Mouse (Mus musculus) ES-E14 (cell line): ENCODE data around the gene Map4. TPM values are rescaled to one million over a fixed set of nuclear protein-coding genes. Genes with fewer than 3 reads are reported as not detected.

Source experiments
- DNase-seq: peaks from one replicate; pipeline ENCODE4 v3.0.0-alpha.2; 2013; ENCODE audit warnings: low read depth, low spot score
- H3K27ac ChIP-seq: 2 replicates; pipeline ENCODE4 v1.5.1; 2012; ENCODE audit warnings: low read depth, mild to moderate bottlenecking, low read length, moderate library complexity, mixed read lengths; ENCODE audit not compliant: poor library complexity, insufficient read depth, severe bottlenecking
- H3K36me3 ChIP-seq: 2 replicates; pipeline ENCODE4 v1.6.1; 2012; ENCODE audit warnings: mild to moderate bottlenecking, low read length, moderate library complexity, mixed read lengths; ENCODE audit not compliant: control insufficient read depth, poor library complexity, insufficient read depth, severe bottlenecking
- H3K4me1 ChIP-seq, 2 experiments: fragments of 150-350 bp in 1 of 2; sonication (generic) in 1 of 2; 2 replicates each; pipeline ENCODE4 v1.6.1; 2012; ENCODE audit warnings: low read length in 2 of 2, mild to moderate bottlenecking in 1 of 2, mixed read lengths in 1 of 2; ENCODE audit not compliant: control insufficient read depth in 2 of 2, insufficient read depth in 2 of 2, poor library complexity in 1 of 2
- H3K4me3 ChIP-seq, 2 experiments: fragments of 150-350 bp in 1 of 2; sonication (generic) in 1 of 2; 2 replicates each; pipeline ENCODE4 v1.5.1; 2012; ENCODE audit warnings: low read length in 2 of 2, low read depth in 1 of 2, mild to moderate bottlenecking in 1 of 2, mixed read lengths in 1 of 2; ENCODE audit not compliant: insufficient read depth in 1 of 2, poor library complexity in 1 of 2, severe bottlenecking in 1 of 2
- H3K9ac ChIP-seq: 2 replicates; pipeline ENCODE4 v1.6.1; 2012; ENCODE audit warnings: low read depth, mild to moderate bottlenecking, low read length, mixed read lengths; ENCODE audit not compliant: poor library complexity, insufficient read depth, severe bottlenecking
- H3K9me3 ChIP-seq: fragments of 150-350 bp; sonication (generic); 2 replicates; pipeline ENCODE4 v1.6.1; 2012; ENCODE audit warnings: low read depth, mild to moderate bottlenecking, low read length; ENCODE audit not compliant: control insufficient read depth, insufficient read depth
- CHD2 ChIP-seq: IDR thresholded peaks from 2 replicates; pipeline ENCODE4 v1.6.1; 2014; ENCODE audit warnings: mild to moderate bottlenecking, low read depth, low read length, inconsistent platforms
- HCFC1 ChIP-seq: IDR thresholded peaks from 2 replicates; pipeline ENCODE4 v1.6.1; 2012; ENCODE audit warnings: low read length, inconsistent platforms, borderline replicate concordance; ENCODE audit not compliant: insufficient read depth
- MAFK ChIP-seq: IDR thresholded peaks from 2 replicates; pipeline ENCODE4 v1.6.1; 2014; ENCODE audit warnings: mild to moderate bottlenecking, low read depth, low read length, inconsistent platforms; ENCODE audit not compliant: insufficient read depth
- ZC3H11A ChIP-seq: IDR thresholded peaks from 2 replicates; pipeline ENCODE4 v1.6.1; 2012; ENCODE audit warnings: low read depth, mild to moderate bottlenecking, inconsistent platforms, low read length, borderline replicate concordance
- ZNF384 ChIP-seq: IDR thresholded peaks from 2 replicates; pipeline ENCODE4 v1.6.1; 2012; ENCODE audit warnings: low read depth, low read length, inconsistent platforms
- in situ Hi-C, 2 experiments: fragments of 600-800 bp; cut with MboI; formaldehyde crosslinking; loops; one replicate each; pipeline ENCODE4 v1.15.1; 2025; ENCODE audit warnings: low sequenced_read_pairs in 2 of 2, inconsistent platforms in 1 of 2; ENCODE audit not compliant: unreplicated experiment in 2 of 2
- total RNA-seq: library from RNA; depleted of rRNA; stranded (reverse); fragments of 300-350 nt; gene quantifications from 2 replicates; pipeline ENCODE4 v1.2.3, GENCODE M21; 2012

The Map4 gene
- total RNA-seq, 1 experiment = 61.4 TPM

- TF ChIP-seq CHD2 = no peak
- TF ChIP-seq ZC3H11A = no peak
- no peak for TF ChIP-seq MAFK
- TF ChIP-seq ZNF384 = no peak
- no peak for TF ChIP-seq HCFC1
- no peaks in the 10 kb centered on the region for H3K9me3 ChIP-seq
- peak overlapping the region; percentile 65; the same call in 1 of the 2 replicates for H3K9ac ChIP-seq
- H3K27ac ChIP-seq = peak overlapping the region; percentile 75
- in situ Hi-C loops = no loop called here
- no peak overlapping the region for H3K4me3 ChIP-seq
- peaks cover 4 to 26% of the 10 kb centered on the region in 2 experiments for H3K4me1 ChIP-seq
- no peaks in the 10 kb centered on the region for H3K36me3 ChIP-seq
- DNase-seq = no peak
Measured at GRCm38 (mm10) chr9:109902740-109903139, 28.5 kb upstream of the Map4 start.

DNA sequence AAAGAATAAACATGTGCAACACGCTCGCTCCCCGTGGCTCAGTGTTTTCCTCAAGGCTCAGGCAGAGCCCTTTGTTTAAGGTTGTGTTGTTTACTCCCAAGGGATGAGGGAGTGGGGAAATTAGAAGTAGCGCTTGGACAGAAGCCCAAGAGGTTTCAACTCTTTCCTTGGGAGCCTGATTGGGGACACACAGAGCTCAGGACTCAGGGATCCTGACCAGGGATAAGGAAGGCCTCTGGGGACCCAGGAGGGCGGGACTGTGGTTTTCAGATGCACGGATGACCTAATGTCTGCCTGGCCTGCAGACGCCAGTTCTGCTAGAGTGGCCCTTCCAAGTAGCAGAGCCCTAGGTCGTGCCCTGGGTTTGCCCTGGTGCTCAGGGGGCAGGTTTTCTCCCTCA is 24.0 kb upstream of the Map4 start:
- Histone ChIP-seq H3K4me1 (peaks cover 0 to 11% of the 10 kb centered on the region in 2 experiments; a peak in 3 of 4 replicates), H3K4me3 (no peak overlapping the region), H3K36me3 (no peaks in the 10 kb centered on the region), H3K9me3 (no peaks in the 10 kb centered on the region), H3K27ac (peak overlapping the region; percentile 10; the same call in 1 of the 2 replicates), H3K9ac (peak overlapping the region; percentile 6; the same call in 1 of the 2 replicates)
- no peak for DNase-seq
- TF ChIP-seq HCFC1 (no peak), MAFK (no peak), ZNF384 (no peak), ZC3H11A (no peak), CHD2 (no peak)
- in situ Hi-C loops = no loop called here

GRCm38 (mm10) chr9:109907774-109908465 is 23.3 kb upstream of the Map4 start:
- Histone ChIP-seq H3K27ac (peak overlapping the region; percentile 10; the same call in 1 of the 2 replicates), H3K36me3 (no peaks in the 10 kb centered on the region), H3K4me3 (no peak overlapping the region), H3K9me3 (no peaks in the 10 kb centered on the region), H3K9ac (no peak overlapping the region), H3K4me1 (peaks cover 0 to 8% of the 10 kb centered on the region in 2 experiments; a peak in 3 of 4 replicates)
- no peak for DNase-seq
- in situ Hi-C loops = no loop called here
- TF ChIP-seq CHD2 = no peak
- no peak for TF ChIP-seq MAFK
- no peak for TF ChIP-seq ZC3H11A
- TF ChIP-seq HCFC1 = no peak
- no peak for TF ChIP-seq ZNF384

DNA sequence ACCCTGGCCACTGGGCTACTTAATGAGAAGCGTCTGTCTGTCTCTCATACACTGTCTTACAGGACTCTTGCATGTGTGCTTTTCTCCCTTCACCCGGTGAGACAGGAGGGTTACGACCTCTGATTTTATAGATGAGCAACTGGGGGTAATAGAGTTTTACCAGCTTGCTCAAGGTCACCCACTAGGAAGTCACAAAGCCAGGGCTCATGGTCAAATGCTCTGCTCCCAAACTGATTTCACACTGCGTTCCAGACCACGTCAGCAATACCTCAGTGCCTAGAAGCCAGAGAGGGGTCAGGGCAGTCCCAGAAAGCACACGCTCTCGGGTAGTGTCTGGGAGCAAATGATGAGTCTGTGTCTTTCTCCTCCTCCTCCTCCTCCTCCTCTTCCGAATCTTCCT is 22.2 kb upstream of the Map4 start:
- TF ChIP-seq ZNF384 (no peak), CHD2 (no peak), ZC3H11A (no peak), MAFK (no peak), HCFC1 (no peak)
- H3K27ac ChIP-seq = peak overlapping the region; percentile 73
- no peak for DNase-seq
- in situ Hi-C loops = no loop called here
- H3K36me3 ChIP-seq = no peaks in the 10 kb centered on the region
- H3K4me1 ChIP-seq = peaks cover 0 to 8% of the 10 kb centered on the region in 2 experiments; a peak in 3 of 4 replicates
- H3K4me3 ChIP-seq = no peak overlapping the region
- H3K9me3 ChIP-seq = no peaks in the 10 kb centered on the region
- no peak overlapping the region for H3K9ac ChIP-seq
